Mouse (Mus musculus): Measurements from ENCODE around the gene Olfr628.

Olfr628 gene

DNA sequence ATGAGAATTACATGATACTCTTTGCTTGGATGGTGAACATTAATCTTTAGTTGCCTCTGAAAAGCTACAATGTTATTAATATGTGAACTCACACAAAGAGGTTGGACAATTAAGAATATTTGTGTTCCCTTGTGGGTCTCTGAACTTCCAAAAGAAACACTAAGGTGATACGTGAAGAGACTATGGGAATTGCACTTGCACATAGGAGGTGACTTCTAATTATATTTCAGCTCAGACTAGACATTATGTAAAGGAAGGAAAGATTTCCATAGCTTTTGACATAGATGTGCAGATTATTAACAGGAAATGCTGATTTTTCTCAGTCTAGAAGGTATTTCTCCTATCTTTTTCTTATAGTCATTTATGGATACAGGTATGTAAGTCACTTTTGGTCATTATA is at the start of gene Olfr628:
TSS of gene Olfr628 (plus strand) at position 301 of the 400 bp plus-strand sequence.
- WGBS = 94% methylated on average over 1 of the region's 1 CpGs

DNA sequence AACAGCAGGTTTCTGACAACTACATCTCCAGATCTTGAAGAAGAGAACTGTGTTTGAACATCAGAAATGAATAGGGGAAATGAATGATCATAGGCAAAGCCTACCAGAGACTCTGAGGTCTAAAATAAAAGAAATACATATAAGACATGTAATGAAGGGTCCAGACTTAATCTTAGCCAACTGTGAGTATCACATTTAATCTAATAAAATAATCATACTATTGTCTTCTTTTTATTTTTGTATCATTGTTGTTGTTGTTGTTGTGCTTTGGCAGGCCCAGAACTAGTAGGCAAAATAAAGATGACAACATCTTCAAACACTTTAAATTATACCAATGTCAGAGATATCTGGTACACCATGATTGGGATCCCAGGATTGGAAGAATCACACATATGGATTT is 47.8 kb upstream of the Olfr628 start, which contains the start of gene Olfr625-ps1:
TSS of gene Olfr625-ps1 (plus strand) at position 301 of the 400 bp plus-strand sequence.

DNA sequence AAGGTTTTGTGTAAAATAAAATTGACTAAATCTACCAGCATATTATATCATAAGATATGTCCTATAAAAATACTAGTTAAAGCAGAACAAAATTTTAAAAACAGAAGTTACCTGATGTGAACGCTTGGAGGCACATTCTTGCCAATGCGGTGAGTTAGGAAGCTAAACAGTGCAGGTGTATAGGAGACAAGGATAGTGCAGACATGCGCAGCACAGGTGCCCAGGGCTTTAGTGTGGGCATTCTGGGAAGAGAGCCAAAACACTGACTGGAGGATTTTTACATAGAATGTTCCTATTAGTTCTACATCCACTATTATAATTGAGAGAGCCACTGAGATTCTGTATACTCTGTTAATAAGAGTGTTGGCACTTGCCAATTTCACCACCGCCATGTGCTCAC is 30.7 kb upstream of the Olfr628 start:
- WGBS = 78% methylated on average over 4 of the region's 4 CpGs

DNA sequence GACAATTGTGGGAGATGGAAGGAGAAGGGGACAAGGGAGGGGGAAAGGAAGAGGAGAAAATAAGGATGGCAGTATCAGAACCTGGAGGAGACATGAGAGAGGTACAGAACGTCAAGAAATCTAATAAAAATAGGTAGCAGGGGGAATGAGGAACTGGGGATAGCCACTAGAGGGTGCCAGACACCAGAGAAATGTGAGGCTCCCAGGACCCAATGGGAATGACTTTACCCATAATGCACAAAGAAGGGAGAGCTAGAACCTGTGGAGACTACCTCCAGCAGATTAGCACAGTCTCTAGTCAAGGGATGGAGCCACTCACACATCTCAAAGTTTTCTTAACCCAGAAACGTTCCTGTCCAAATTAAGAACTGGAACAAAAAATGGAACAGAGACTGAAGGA is 18.1 kb upstream of the Olfr628 start:
- 43% methylated on average over 2 of the region's 2 CpGs for WGBS

DNA sequence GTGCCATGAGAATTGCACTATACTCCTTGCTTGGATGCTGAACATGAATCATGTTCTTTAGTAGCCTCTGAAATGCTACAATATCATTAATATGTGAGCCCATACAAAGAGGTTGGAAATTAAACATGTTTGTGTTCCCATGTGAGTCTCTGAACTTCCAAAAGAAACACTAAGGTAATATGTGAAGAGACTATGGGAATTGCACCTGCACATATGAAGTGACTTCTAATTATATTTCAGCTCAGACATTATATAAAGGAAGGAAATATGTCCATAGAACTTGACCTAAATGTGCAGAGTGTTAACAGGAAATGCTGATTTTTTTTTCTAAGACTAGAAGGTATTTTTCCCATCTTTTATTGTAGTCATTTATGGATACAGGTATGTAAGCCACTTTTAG is 15.8 kb upstream of the Olfr628 start, which contains the start of gene Olfr243:
TSS of gene Olfr243 (plus strand) at position 301 of the 400 bp plus-strand sequence.

DNA sequence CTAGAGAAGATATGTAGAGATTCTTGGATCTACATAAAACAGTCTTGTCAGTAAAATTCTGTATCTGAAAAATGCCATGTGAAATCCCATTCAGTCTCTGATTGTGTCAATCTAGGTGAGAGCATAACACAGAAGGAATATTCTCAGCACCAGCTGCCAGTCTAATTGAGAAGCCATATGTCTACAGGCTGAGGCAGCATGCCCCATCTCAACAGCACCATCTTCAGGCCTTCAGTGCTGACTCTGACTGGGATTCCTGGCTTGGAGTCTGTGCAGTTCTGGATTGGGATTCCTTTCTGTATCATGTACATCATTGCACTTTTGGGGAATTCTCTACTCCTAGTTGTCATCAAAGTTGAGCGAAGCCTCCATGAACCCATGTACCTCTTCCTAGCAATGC is 13.8 kb upstream of the Olfr628 start:
- 100% methylated on average over 1 of the region's 1 CpGs for WGBS

DNA sequence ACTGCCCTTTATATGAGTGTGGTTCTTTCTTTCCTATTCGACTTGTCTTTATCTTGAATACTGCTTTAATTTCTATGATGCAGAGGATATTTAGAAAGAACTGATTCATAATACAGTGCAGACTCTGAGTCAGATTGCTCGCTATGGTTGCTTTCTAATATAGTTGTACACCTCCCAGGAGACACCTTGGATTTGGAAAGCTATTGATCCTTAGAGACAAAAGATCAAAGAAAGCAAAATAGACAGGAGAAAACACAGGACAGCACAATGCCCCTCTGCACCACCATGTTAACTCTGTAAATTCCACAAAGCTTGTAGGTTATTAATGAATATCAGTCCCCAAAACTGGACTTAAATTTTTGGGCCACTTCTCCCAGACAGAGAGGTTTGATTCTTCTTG is 14.7 kb downstream of the Olfr628 start, which contains the start of gene Olfr629:
TSS of gene Olfr629 (minus strand) at position 101 of the 400 bp plus-strand sequence.
- 68% methylated on average over 2 of the region's 2 CpGs for WGBS

DNA sequence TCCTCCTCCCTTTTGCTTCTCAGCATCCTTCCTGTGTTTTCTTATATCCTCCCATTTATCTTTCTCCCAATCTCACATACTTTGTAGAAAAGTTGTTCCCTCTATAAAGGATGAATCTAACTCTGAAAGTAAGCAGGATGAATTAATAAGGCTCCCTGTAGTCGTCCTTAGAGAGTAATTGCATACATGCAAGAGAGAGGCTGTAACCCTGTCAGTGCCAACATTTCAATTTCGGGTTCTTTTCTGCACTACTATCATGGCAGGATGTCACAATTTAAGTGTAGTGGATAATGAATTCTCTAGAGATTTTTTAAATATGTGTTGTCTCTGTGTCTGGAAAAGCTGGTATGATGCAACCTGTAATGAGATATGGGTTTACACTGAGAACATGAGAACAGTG is 27.1 kb downstream of the Olfr628 start, which contains the start of gene Olfr630:
TSS of gene Olfr630 (minus strand) at position 101 of the 400 bp plus-strand sequence.
- 48% methylated on average over 2 of the region's 2 CpGs for WGBS

DNA sequence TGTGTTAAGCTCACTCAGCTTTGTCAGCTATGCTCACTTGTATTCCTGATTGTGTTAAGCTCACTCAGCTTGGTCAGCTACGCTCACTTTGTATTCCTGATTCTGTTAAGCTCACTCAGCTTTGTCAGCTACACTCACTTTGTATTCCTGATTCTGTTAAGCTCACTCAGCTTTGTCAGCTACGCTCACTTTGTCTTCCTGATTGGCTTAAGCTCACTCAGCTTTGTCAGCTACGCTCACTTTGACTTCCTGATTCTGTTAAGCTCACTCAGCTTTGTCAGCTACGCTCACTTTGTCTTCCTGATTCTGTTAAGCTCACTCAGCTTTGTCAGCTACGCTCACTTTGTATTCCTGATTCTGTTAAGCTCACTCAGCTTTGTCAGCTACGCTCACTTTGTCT is 32.0 kb downstream of the Olfr628 start:
- WGBS = 86% methylated on average over 6 of the region's 6 CpGs

DNA sequence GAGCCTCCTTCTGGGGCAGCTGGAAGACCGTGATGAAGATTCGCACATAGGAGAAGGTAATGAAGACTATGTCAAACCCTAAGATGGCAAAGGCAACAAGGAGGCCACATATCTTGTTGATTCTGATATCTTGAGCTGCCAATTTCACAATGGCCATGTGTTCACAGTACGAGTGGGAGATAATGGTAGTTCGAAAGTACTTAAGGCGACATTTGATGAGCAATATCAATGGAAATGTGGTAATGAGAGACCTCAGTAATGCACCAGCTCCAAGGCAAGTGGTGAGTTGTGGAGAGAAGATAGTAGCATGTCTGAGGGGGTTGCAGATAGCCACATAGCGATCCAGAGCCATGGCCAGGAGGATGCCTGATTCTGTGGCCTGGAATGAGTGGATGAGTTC is 37.5 kb downstream of the Olfr628 start:
- WGBS = 92% methylated on average over 6 of the region's 6 CpGs

DNA sequence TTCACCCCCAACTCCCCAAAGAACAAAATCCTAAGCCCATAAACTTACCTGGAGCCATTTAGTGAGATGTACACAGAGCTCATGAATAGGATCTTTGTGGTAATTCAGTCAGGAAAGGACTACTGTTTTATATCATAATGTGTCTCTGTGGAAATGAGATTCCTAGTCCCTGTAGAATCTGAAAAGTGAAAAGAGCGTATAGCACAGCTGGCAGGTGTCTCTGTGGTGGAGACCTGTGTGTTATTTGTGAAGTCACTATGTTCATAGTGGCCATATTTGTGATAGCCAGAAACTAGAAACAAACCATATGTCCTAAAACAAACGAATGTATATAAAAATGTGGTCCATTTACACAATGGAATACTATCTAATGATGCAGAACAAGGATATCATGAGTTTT is 41.3 kb downstream of the Olfr628 start, which contains the start of gene Olfr69:
TSS of gene Olfr69 (minus strand) at position 101 of the 400 bp plus-strand sequence.
- WGBS = 76% methylated on average over 2 of the region's 2 CpGs

DNA sequence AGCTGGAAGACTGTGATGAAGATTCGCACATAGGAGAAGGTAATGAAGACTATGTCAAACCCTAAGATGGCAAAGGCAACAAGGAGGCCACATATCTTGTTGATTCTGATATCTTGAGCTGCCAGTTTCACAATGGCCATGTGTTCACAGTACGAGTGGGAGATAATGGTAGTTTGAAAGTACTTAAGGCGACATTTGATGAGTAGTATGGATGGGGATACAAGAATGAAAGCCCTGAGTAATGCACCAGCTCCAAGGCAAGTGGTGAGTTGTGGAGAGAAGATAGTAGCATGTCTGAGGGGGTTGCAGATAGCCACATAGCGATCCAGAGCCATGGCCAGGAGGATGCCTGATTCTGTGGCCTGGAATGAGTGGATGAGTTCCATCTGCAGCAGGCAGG is 47.5 kb downstream of the Olfr628 start:
- 83% methylated on average over 4 of the region's 4 CpGs for WGBS

DNA sequence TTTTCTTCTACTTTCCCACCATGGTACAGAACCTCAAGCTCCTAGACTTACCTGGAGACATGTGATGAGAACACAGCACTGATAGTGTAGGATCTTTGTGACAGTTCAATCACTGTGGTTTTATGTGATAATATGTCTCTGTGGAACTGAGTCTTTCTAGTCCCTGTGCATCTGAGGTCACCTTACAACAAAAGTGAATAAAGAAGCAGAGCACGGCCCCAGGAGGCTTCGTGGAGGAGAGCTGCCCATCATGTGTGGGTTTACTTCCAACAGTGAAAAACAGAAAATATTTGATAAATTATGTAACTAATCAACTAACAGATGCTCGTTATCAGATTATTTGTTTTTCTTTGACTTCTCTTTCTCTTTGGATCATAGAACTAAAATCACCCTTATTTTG is 49.4 kb downstream of the Olfr628 start, which contains the start of gene Olfr68:
TSS of gene Olfr68 (minus strand) at position 101 of the 400 bp plus-strand sequence.
- 75% methylated on average over 3 of the region's 3 CpGs for WGBS

Data from cerebral cortex, adult 2 months (tissue).